Mouse (Mus musculus) right cerebral cortex, postnatal 14 days (tissue): ENCODE measurements around the gene Prkce.

Source experiments
- DNase-seq: peaks from one replicate; pipeline ENCODE4 v3.0.0; 2022

Prkce gene

DNA sequence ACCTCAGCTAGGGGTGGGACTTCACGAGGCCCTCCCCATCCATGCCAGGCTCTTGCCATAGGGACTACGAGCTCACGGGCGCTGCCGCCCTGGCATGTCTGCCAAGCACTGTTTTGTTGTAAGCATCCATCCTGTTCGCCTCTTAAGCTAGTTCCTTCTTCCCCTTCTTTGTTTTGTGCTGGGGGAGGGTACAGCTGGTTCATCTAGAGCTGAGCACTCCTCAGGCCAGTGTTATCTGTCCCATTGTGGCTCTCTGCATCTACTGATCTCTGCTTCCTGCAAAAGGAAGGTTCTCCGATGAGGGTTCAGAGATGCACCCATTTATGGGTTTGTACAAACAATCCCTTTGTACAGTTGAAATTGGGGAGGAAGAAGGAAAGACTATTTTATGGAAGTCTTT is 9.1 kb downstream of the Prkce start:
- no peak for DNase-seq

DNA sequence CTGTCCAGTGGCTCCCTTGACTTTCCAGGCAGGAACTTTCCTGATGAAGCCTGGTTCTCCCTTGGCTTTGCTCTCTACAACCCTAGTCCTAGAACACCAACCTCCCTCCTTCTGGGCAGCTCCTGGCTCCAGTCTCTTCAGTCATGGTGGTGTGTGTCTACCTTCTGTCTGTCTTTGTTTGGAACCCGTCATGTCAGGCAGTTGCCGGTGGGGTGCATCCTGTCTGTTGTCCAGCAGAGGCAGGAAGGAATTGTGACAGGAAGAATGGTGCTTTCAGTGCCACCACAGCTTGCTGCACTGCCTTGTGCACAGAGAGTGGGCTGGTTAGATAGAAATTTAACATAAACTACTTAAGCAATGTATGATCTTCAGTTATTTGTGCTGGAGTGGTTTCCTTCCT is 16.2 kb downstream of the Prkce start:
- no peak for DNase-seq

GRCm38 (mm10) chr17:86184552-86185209 is 17.1 kb downstream of the Prkce start:
- no peak for DNase-seq

DNA sequence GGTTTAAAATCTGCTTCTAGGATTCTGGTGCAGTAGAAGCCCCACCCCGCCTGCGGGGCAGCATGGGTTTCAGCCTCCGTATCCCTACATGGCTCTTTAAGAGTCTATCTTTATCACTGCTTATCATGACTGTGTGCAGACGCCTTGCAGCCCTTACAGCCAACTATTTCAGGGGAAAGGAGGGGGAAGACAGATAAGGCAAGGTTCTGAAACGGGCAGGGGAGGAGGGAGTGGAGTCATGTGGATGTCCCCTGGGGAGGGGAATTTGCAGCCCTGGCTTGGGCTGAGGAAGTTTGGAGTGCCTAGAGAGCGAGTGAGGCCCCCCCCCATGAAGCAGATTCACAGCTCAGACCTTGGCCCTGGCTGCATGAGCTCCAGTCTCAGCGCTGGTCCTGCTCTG is 18.0 kb downstream of the Prkce start:
- DNase-seq = no peak

DNA sequence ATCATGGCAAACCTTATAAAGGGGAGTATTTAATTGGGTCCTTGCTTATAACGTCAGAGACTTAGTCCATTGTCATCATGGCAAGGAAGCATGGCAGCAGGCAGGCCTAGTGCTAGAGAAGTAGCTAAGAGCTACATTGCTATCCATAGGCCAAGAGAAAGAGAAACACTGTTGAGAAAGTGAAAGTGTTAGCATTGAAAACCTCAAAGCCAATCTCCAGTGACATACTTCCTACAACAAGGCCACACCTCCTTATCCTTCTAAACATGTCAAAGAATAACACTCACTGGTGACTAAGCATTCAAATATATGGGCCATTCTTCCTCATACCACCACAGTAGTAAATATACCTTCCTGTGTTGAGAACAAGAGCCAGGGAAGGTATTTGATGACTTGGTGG is 20.2 kb downstream of the Prkce start:
- no peak for DNase-seq

GRCm38 (mm10) chr17:86193979-86194378 is 26.4 kb downstream of the Prkce start:
- DNase-seq = no peak

DNA sequence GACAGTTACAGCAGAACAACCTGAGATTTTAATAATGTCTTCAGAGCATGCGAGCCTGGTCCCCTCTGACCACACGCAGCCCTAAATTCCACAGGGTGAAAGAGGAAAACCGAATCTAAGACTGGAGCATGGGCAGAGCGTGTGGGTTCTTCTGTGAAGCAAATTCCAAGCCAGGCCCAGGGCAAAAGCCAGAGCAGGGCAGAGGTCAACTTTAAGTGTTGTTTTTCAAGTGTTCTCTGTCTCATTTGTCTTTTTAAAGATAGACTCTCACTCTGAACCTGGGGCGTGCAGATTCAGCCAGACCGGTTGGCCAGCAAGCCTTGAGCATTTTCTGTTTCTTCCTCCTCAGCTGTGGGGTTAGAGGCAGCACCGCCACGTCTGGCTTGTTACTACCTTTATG is 27.3 kb downstream of the Prkce start:
- DNase-seq = no peak

DNA sequence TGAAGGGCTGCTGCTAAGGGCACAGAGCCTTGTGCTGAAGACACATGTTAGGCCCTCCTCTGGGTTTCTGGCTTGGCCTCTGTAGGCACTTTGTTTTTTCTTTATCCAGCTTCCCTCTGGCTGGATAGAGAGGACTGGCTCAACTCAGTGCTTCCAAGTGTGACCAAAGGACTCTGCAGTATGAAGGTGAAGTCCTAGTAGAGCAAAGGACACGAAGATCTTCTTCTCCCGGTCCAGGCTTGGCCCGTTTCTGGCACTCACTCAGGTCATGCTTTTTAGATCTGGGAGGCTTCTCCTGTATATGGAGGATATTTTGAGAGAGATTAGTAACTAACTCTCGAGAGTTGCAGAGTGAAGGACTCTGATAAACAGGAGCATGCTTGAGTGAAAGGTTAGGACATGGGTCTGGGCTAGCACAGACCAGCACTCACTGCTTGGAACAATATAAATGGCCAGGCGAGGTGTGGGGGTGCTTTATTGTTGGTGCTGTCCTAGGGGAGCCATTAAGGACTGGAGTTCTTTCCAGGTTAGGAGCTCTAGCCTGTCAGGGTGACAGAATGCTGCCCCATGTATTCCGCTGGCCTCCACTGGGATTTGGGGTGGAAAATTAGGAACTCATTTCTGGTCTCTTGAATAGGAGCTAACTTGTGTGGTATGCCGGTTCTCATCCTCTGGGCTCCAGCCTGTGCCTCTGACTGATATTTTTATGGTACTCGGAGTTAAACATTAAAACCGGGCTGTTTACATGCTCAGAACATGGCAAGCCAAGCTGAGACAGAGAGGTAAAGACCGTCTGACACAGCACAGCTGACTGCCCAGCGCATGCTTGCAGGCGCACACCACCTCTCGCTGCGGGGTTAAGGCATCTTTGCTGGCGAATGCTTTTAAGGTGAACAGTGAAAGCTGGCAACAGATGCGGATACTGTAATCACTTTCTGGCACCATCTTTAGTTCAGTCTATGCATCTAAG is 31.2 kb downstream of the Prkce start:
- DNase-seq = no peak

DNA sequence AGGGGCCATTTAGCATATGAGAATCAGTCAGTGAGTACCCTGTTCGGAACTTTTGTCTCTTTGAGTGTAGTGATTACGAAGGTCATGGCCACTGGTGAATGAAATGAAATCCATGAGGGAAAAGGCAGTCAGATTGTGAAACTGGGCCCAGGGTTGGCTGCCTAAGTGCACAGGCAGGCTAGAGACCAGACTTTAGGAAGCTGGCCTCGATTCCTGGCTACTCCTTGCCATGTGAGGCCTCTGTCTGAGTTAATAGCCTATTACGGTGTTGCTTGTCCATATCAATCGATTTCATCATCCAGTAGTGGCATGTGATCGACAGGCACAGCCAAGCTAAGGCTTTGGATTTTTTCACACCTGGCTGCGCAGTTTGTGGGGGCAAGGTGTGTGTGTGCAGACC is 34.4 kb downstream of the Prkce start:
- no peak for DNase-seq

DNA sequence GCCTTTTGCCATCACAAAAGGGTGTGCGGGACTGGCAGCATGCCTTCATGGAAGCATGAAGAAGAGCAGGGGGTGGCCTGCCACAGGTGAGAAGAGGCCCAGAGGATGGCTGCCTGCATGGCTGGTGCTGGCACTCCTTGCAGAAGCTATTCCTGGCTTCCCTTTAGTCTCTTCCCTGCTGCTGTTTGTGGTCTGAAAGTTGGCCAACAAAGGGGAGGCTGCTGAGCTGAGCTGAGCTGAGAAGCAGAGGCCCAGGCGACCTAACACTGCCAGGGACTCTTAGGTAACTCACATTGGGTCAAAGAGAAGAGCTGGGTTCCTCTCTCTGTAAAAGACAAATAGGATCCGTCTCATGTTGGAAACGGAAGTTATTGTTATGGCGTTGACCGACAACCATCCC is 35.4 kb downstream of the Prkce start:
- no peak for DNase-seq

DNA sequence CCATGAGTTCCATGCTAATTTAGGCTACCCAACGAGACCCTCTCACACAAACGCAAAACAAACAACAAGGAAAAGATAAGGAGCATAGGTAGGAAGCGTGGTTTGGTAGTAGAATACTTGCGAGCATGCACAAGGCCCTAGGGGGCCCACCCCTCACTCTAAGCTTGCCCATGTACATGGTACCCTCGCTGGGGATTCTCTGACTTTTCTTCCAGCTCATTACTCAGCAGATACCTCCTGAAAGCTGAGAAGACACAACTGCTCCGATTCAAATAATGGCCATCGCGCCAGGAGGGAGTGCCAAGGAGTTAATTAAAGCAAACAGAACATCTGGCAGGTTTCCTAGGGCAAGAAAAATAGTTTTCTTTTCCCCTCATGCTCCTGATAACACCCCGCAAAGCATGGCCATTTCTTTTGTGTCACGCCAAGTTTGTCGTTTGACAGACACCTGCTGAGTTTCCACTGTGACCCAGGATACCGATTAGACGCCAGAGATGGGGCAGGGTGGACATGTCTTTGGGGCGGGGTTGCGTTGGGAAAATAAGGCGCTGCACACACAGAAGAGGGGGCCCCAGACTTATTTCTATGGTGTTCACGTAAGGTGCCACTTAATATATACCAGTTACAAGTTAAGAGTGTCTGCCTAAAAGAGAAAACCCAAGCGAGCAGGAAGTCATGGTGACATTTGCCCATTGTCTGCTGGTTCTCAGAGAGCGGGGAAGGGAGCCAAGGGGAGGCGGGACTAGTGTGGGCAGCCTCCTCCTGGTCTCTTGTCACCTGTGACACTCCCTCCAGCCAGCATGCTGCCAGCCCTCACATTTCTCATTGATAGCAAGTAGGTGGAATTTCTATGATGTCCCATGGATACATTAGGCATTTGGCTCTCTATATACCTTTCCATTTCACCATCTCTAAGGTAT is 36.2 kb downstream of the Prkce start:
- DNase-seq = no peak

- DNase-seq = no peak
Measured at GRCm38 (mm10) chr17:86206289-86206688, 38.7 kb downstream of the Prkce start.

DNA sequence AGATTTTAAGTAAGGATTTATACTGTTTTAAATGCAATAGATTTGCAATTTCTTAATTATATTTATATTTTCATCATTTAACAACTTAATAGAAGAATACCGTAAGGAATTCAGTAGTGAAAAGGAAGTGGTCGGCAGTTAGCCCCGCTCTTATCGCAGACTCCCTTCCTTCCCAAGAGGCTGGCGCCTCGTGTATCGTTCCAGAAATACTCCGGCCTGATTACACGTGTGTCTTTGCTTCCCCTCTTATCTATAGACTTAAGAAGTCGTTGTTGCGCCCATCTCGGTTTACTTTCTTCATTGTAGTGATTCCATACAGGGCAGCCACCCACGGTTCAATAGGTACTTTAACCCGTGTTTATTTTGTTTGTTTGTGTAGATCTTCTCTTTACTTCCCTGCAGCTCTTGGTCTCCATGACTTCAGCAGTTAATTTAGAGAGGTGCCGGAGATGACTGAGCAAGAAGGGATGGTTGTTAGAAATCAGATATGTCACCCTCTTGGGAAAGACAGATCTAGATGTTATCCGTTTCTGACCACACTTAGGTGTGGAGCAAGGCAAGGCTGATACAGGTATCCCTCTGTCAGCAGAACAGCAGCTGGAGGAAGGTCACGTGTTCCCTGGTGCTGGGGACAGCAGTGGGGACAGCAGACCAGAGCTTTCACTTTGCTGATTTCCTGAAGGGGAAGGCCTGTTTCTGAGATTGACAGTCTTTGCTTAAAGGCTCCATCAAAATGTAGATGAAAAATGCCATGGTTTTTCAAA is 40.7 kb downstream of the Prkce start:
- no peak for DNase-seq

DNA sequence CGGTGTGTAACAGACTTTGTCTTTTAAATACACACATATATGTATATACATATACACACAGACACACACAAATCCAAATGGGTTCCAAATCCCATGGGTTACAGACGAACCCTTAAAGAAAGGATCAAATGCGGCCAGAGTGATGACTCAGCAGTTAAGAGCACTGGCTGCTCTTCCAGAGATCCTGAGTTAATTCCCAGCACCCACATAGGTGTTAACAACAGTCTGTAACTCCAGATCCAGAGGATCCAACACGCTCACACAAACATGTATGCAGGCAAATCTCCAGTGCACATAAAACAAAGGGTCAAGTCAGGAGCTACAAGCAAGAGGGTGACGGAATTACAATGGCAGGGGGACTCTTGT is 41.2 kb downstream of the Prkce start:
- DNase-seq = no peak

- DNase-seq = no peak
Measured at GRCm38 (mm10) chr17:86209680-86210251, 42.2 kb downstream of the Prkce start.

DNA sequence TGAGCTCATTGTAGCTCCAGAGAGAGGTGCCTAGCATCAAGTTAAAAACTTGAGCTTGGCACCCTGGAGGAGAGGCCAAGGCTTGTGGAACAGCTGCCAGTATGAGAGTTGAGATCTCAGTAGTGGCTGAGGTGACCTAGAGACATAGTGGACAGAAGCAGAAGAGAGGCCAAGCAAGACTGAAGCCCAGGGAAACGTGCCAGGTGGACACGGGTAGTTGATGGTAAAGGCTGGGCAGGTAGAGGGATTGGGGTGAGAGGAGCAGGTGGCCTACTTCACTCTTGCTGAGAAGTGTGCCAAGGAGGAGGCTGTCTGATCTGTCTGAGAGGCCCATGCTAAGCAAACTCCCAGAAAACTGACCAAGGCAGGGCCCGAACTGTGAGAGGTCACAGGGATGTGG is 44.6 kb downstream of the Prkce start:
- DNase-seq = no peak

DNA sequence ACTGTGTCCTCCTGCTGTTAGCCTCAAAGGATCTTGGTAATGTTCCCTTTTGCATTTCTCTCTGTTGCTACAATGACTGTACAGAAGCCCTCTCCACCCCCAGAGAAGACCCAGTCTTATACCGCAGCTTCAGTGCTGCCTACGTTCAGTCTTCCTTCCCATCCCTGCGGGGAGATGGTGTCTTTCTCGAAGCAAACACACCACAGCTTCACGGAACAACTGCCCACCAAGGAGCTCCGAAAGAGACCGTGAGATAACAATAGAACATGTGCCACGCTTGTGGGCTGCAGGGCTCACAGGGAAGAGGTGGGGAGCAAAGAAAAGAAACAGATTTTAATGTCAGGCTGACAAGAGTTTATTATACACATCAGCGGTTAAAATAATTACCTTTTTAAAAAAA is 46.7 kb downstream of the Prkce start:
- DNase-seq = no peak

GRCm38 (mm10) chr17:86214741-86215140 is 47.2 kb downstream of the Prkce start:
- no peak for DNase-seq

- DNase-seq = no peak
Measured at GRCm38 (mm10) chr17:86215771-86216170, 48.2 kb downstream of the Prkce start.

- no peak for DNase-seq
Measured at GRCm38 (mm10) chr17:86217468-86217867, 49.9 kb downstream of the Prkce start.

GRCm38 (mm10) chr17:86218553-86218952 is 51.0 kb downstream of the Prkce start:
- no peak for DNase-seq
